Mouse (Mus musculus) gastrocnemius, adult 2 months (tissue): ENCODE measurements around the gene Prdm1. TPM values are rescaled to one million over a fixed set of nuclear protein-coding genes. Genes with fewer than 3 reads are reported as not detected.

Experiments used
- DNase-seq: peaks from one replicate; pipeline ENCODE4 v3.0.0; 2022
- H3K27ac ChIP-seq: fragments of 200-600 bp; 2 replicates; pipeline ENCODE4 v1.8.1; 2022; ENCODE audit warnings: mild to moderate bottlenecking
- H3K4me3 ChIP-seq: fragments of 200-600 bp; 2 replicates; pipeline ENCODE4 v1.8.1; 2022; ENCODE audit warnings: mild to moderate bottlenecking, moderate library complexity
- CTCF ChIP-seq: fragments of 200-600 bp; IDR thresholded peaks from 2 replicates; pipeline ENCODE4 v1.8.1; 2022; ENCODE audit warnings: antibody characterized with exemption, mild to moderate bottlenecking, moderate library complexity
- intact Hi-C: fragments of 180-260 bp; cut with DNase I; formaldehyde crosslinking; loops from one replicate; pipeline ENCODE4 v1.15.1; 2025
- total RNA-seq, 2 experiments: library from RNA; stranded (reverse); gene quantifications; 2 replicates each; pipeline ENCODE4 v1.2.3; 2021

The Prdm1 gene
- total RNA-seq, 2 experiments from 2014 or later: 0.10 to 0.39 TPM

DNA sequence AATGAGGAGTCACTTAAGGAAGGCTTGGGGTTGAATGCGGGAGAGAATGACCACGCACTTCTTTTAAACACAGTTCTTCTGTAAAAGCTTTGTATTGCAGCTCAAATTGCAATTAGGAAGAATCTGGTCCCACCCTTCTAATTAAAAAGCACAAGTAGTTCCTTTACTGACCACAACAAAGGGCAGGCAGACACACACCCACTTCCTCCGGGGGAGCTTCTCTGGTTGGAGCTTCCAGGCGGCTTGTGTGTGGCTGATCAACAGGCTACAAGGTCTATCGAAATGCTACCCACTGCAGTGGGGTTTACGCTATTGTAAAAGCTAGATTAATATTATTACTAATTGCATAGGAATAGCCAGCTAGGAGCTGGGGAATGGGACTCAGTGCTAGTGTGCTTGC, 45.2 kb downstream of the Prdm1 start:
- intact Hi-C loops: no loop called here
- TF ChIP-seq CTCF: no peak

GRCm38 (mm10) chr10:44481379-44481778, 46.9 kb downstream of the Prdm1 start:
- no peak overlapping the region for H3K27ac ChIP-seq
- no peak for DNase-seq
- no peak for TF ChIP-seq CTCF
- intact Hi-C loops: no loop called here
- no peak overlapping the region for H3K4me3 ChIP-seq

More for the DNA sequence above, 45.2 kb downstream of the Prdm1 start:
- H3K27ac ChIP-seq: no peak overlapping the region
- no peak overlapping the region; the same call in 1 of the 2 replicates for H3K4me3 ChIP-seq
- DNase-seq: no peak

DNA sequence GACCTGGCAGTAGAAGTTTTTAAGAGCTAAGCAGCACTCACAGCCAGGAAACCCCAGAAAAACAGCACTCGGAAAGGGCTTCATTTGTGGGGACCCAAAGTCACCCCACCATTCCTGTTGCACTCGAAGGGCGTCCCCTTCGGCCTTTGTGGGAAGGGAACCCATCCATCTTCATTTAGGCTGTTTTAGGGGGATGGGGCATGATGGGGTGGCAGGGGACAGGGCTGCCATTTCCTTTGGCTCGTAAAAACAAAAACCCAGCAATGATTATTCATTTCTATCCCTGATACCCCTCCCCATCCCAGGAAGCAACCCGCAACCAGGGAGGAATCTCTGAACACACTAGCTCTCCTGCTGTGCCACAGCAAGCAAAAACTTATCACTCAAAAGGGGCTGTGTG, 49.0 kb downstream of the Prdm1 start:
- Histone ChIP-seq H3K27ac (no peak overlapping the region), H3K4me3 (no peak overlapping the region)
- intact Hi-C loops: no loop called here
- DNase-seq: no peak
- TF ChIP-seq CTCF: no peak

DNA sequence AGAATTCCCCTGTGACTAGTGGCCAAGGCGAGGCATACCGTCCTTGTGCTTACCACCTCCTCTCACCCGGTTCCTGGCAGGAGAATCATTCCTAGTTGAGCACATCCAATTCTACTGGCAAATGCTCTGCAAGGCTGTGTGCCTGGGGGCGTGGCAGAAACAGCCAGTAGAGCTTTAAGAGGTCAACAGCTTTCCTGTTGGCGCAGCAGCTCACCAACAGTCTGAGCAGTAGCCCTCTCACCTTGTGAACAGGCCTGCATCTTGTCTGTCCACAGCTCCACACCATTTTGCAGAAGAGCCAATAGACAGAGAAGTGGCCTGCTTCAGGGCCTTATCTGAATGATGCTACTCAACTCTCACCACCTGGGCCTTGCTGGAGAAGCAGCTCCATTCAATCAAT, 50.2 kb downstream of the Prdm1 start:
- intact Hi-C loops: no loop called here
- Histone ChIP-seq H3K27ac (no peak overlapping the region), H3K4me3 (no peak overlapping the region)
- no peak for TF ChIP-seq CTCF
- no peak for DNase-seq

GRCm38 (mm10) chr10:44477240-44477639, 51.1 kb downstream of the Prdm1 start:
- Histone ChIP-seq H3K27ac (no peak overlapping the region), H3K4me3 (no peak overlapping the region)
- TF ChIP-seq CTCF: no peak
- intact Hi-C loops: no loop called here
- no peak for DNase-seq

DNA sequence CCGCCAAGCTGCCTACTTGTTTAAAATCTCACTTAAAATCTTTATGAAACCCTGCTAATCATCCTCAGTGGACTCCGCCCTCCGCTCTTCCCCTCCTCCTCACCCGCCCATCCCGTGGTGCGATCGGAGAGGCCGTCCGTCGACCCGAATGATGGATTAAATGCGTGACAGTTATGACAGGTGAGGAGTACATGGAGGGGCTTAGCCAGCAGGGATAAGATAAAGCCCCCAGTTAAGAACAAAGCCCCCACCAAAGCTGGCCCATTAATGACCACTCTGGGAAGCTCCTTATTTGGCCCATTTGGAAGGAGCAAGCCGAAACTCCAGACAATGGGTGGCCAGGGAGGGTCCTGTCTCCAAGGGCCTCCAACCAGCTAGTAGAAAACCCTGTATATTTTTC, 51.8 kb downstream of the Prdm1 start:
- no peak overlapping the region for H3K27ac ChIP-seq
- DNase-seq: no peak
- no peak for TF ChIP-seq CTCF
- intact Hi-C loops: no loop called here
- no peak overlapping the region for H3K4me3 ChIP-seq

DNA sequence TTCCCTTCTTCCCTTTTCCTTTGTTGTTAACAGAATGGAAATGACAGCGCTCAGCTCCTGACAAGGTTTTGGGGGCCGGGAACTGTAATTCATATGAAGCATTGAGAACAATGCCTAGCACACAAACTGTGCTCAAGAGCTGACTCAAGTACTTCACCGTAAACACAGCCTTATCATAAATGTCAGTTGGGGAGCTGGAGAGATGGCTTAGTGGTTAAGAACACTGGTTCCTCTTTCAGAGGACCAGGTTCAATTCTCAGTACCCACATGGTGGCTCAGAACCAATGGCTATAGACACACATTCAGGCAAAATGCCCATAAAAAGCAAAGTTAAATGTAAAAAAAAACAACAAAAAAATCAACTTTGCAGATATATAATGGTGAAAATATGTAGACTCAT, 52.9 kb downstream of the Prdm1 start:
- intact Hi-C loops: no loop called here

DNA sequence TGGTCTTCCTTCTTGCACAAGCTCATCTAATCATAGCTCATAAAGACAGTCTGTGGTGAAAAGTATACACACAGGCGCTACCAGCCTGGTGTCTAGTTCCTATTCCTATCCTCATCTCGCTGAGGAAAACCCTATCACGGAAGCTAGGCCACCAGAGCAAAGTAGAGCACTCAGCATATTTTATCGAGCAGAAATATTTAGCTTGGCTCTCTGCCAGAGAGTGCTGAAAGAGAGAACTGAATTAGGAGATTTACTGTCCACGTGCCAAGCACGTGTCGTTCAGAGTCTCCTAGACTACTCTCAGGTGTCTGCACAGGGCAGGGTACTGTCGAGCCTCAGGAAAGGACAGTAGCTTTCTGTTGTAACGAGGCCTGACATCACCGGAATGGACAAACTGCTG, 54.0 kb downstream of the Prdm1 start:
- H3K27ac ChIP-seq: no peak overlapping the region
- no peak for TF ChIP-seq CTCF
- no peak overlapping the region for H3K4me3 ChIP-seq
- intact Hi-C loops: no loop called here
- DNase-seq: no peak

More for the DNA sequence above, 52.9 kb downstream of the Prdm1 start:
- no peak for TF ChIP-seq CTCF
- no peak for DNase-seq
- Histone ChIP-seq H3K4me3 (no peak overlapping the region), H3K27ac (no peak overlapping the region)

DNA sequence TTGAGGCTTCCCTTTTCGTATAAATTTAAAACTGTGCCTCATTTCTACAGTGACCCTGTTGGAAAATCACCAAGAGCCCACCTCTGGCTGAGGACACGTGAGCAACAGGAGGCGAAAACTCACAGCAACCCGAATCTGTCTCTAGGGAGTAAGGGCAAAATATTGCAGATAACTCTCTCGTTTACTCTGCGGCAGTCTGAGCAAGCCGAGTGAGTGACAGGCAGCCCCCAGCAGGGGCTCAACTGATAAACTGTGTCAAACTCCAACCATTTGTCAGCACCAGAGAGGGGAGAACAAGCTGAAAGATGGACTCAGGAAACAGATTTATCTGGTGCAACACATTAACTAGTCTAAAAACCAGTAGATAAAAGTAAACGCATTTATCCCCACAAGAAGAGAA, 62.7 kb downstream of the Prdm1 start:
- no peak for TF ChIP-seq CTCF
- intact Hi-C loops: no loop called here
- Histone ChIP-seq H3K4me3 (no peak overlapping the region), H3K27ac (no peak overlapping the region)
- no peak for DNase-seq

DNA sequence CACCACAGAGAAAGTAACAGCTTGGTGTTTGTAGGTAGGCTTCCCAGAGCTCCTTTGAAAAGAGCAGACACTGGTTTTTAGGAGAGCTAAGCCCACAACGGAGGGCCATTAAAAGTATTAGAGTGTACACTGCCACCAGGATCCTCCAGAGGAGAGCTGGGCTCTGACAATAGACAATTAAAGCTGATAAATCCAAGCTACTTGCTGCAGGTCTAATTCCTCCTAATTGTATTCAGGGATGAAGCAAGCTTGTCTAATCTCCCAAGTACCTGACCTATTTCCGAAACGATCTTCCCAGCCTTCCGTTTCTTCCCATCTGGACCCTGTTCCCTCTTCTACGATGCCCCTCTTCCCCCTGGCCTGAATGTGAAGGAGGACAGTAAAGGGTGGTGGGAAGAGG, 63.7 kb downstream of the Prdm1 start:
- Histone ChIP-seq H3K4me3 (no peak overlapping the region), H3K27ac (no peak overlapping the region)
- intact Hi-C loops: no loop called here
- DNase-seq: no peak
- TF ChIP-seq CTCF: no peak

DNA sequence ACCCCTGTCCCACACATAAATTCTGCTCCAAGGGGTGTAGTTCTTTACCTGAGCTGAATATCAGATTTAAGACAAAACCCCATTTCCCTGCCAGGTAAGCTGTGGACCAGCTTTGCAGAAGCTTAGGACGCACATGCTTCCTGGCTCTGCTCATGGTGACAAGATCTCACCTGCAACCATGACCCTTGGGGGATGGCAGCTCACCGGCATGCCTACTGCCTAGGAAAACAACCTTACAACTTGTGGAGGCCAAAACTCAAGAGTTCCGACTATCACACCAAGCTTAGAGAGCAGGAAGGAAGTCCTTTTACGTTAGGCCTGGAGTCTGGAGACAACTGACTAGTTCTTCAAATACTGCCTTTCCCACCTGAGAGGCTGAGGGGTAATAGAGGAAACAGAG, 64.4 kb downstream of the Prdm1 start:
- intact Hi-C loops: no loop called here
- no peak overlapping the region for H3K4me3 ChIP-seq
- H3K27ac ChIP-seq: no peak overlapping the region
- DNase-seq: no peak
- no peak for TF ChIP-seq CTCF

DNA sequence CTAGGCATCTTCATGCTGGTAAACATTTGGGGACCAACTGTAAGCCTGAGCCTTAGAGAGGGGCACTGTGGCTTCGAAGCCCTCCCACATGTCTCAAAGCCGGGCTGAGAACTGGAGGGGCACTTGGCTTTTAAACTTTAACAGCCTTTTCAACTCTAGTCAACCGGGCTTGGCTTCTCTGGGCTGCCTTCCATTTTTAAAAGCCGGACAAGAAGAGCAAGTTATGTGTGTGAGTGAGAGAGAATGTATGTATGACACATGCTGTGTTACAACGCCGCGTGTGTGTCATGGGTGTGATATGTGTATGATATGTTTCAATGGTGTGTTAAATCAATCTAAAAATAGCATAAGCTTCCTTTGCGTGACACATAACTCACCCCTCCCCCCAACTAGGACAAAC, 66.0 kb downstream of the Prdm1 start:
- Histone ChIP-seq H3K4me3 (no peak overlapping the region), H3K27ac (no peak overlapping the region)
- no peak for TF ChIP-seq CTCF
- intact Hi-C loops: no loop called here
- no peak for DNase-seq

GRCm38 (mm10) chr10:44461063-44461462, 67.2 kb downstream of the Prdm1 start:
- H3K4me3 ChIP-seq: no peak overlapping the region
- no peak for DNase-seq
- intact Hi-C loops: no loop called here
- no peak overlapping the region for H3K27ac ChIP-seq
- no peak for TF ChIP-seq CTCF

- Histone ChIP-seq H3K4me3 (peak overlapping the region; percentile 86), H3K27ac (no peak overlapping the region)
- TF ChIP-seq CTCF: peak; percentile 60
- DNase-seq: peak; percentile 73
- intact Hi-C loops: no loop called here
Measured at GRCm38 (mm10) chr10:44460095-44460810, 68.0 kb downstream of the Prdm1 start.
